Mouse (Mus musculus): ENCODE measurements around the gene Slc25a39. TPM values are rescaled to one million over a fixed set of nuclear protein-coding genes. Genes with fewer than 3 reads are reported as not detected.
A peak's percentile ranks its signal among the peaks of the same experiment; 100 is the strongest.

Slc25a39 gene
- polyA plus RNA-seq, 1 experiment from 2014 or later, result 168 TPM

- WGBS, result 19% methylated on average over 7 of the region's 7 CpGs
- H3K4me1 ChIP-seq (ENCODE audit: control insufficient read depth, insufficient read depth, low read length), result peaks cover 13% of the 10 kb centered on the region
- H3K27ac ChIP-seq (replicated peaks; ENCODE audit: low read depth, low read length), result no peak overlapping the region
- peak overlapping the region; percentile 94 for H3K4me3 ChIP-seq (ENCODE audit: low read depth, low read length)
- no peaks in the 10 kb centered on the region for H3K9me3 ChIP-seq (replicated peaks; ENCODE audit: control insufficient read depth, low read length)
- ATAC-seq (replicated peaks; ENCODE audit: insufficient number of reproducible peaks, low FRiP score, low TSS enrichment, low read depth), result no peak
- no peaks in the 10 kb centered on the region; the same call in 1 of the 2 replicates for H3K27me3 ChIP-seq (ENCODE audit: control insufficient read depth, insufficient read depth, low read length)
- peak; percentile 18 for DNase-seq (ENCODE audit: low spot score)
- peak overlapping the region; percentile 98 for H3K9ac ChIP-seq (replicated peaks; ENCODE audit: low read length)
- peaks cover 7% of the 10 kb centered on the region for H3K36me3 ChIP-seq (replicated peaks; ENCODE audit: control insufficient read depth, insufficient read depth, low read depth, low read length)
- H3K4me2 ChIP-seq (ENCODE audit: low read depth, low read length), result peak overlapping the region; percentile 38
Observed at GRCm38 (mm10) chr11:102445891-102446361, 38.2 kb upstream of the Slc25a39 start.

GRCm38 (mm10) chr11:102445264-102445890 is 37.6 kb upstream of the Slc25a39 start:
- Histone ChIP-seq H3K4me3 (ENCODE audit: low read depth, low read length) (no peak overlapping the region), H3K9ac (replicated peaks; ENCODE audit: low read length) (no peak overlapping the region; the same call in 1 of the 2 replicates), H3K36me3 (replicated peaks; ENCODE audit: control insufficient read depth, insufficient read depth, low read depth, low read length) (peaks cover 8% of the 10 kb centered on the region), H3K27ac (replicated peaks; ENCODE audit: low read depth, low read length) (no peak overlapping the region), H3K4me1 (ENCODE audit: control insufficient read depth, insufficient read depth, low read length) (peaks cover 13% of the 10 kb centered on the region), H3K4me2 (ENCODE audit: low read depth, low read length) (peak overlapping the region; percentile 38; the same call in 1 of the 2 replicates), H3K9me3 (replicated peaks; ENCODE audit: control insufficient read depth, low read length) (no peaks in the 10 kb centered on the region), H3K27me3 (ENCODE audit: control insufficient read depth, insufficient read depth, low read length) (no peaks in the 10 kb centered on the region; the same call in 1 of the 2 replicates)
- ATAC-seq (replicated peaks; ENCODE audit: insufficient number of reproducible peaks, low FRiP score, low TSS enrichment, low read depth) (no peak), DNase-seq (ENCODE audit: low spot score) (no peak)
- 16% methylated on average over 10 of the region's 10 CpGs for WGBS

GRCm38 (mm10) chr11:102444781-102445180 is 37.0 kb upstream of the Slc25a39 start:
- Histone ChIP-seq H3K27me3 (ENCODE audit: control insufficient read depth, insufficient read depth, low read length) (no peaks in the 10 kb centered on the region; the same call in 1 of the 2 replicates), H3K36me3 (replicated peaks; ENCODE audit: control insufficient read depth, insufficient read depth, low read depth, low read length) (peaks cover 8% of the 10 kb centered on the region), H3K27ac (replicated peaks; ENCODE audit: low read depth, low read length) (no peak overlapping the region), H3K9ac (replicated peaks; ENCODE audit: low read length) (no peak overlapping the region; the same call in 1 of the 2 replicates), H3K4me2 (ENCODE audit: low read depth, low read length) (peak overlapping the region; percentile 8; the same call in 1 of the 2 replicates), H3K4me3 (ENCODE audit: low read depth, low read length) (no peak overlapping the region), H3K4me1 (ENCODE audit: control insufficient read depth, insufficient read depth, low read length) (peaks cover 13% of the 10 kb centered on the region), H3K9me3 (replicated peaks; ENCODE audit: control insufficient read depth, low read length) (no peaks in the 10 kb centered on the region)
- WGBS, result 12% methylated on average over 6 of the region's 6 CpGs
- ATAC-seq (replicated peaks; ENCODE audit: insufficient number of reproducible peaks, low FRiP score, low TSS enrichment, low read depth) (no peak), DNase-seq (ENCODE audit: low spot score) (peak; percentile 18)

GRCm38 (mm10) chr11:102444321-102444720 is 36.6 kb upstream of the Slc25a39 start:
- H3K4me3 ChIP-seq (ENCODE audit: low read depth, low read length), result no peak overlapping the region

GRCm38 (mm10) chr11:102443740-102444139 is 36.0 kb upstream of the Slc25a39 start:
- no peak overlapping the region for H3K9ac ChIP-seq (replicated peaks; ENCODE audit: low read length)
- H3K36me3 ChIP-seq (replicated peaks; ENCODE audit: control insufficient read depth, insufficient read depth, low read depth, low read length), result peaks cover 10% of the 10 kb centered on the region
- no peaks in the 10 kb centered on the region; the same call in 1 of the 2 replicates for H3K27me3 ChIP-seq (ENCODE audit: control insufficient read depth, insufficient read depth, low read length)
- ATAC-seq (replicated peaks; ENCODE audit: insufficient number of reproducible peaks, low FRiP score, low TSS enrichment, low read depth) (no peak), DNase-seq (ENCODE audit: low spot score) (no peak)
- no peaks in the 10 kb centered on the region for H3K9me3 ChIP-seq (replicated peaks; ENCODE audit: control insufficient read depth, low read length)
- peaks cover 13% of the 10 kb centered on the region for H3K4me1 ChIP-seq (ENCODE audit: control insufficient read depth, insufficient read depth, low read length)
- no peak overlapping the region for H3K4me2 ChIP-seq (ENCODE audit: low read depth, low read length)
- WGBS, result 62% methylated on average over 12 of the region's 12 CpGs
- H3K27ac ChIP-seq (replicated peaks; ENCODE audit: low read depth, low read length), result no peak overlapping the region
- no peak overlapping the region for H3K4me3 ChIP-seq (ENCODE audit: low read depth, low read length)

More at GRCm38 (mm10) chr11:102444321-102444720, 36.6 kb upstream of the Slc25a39 start:
- Histone ChIP-seq H3K27me3 (ENCODE audit: control insufficient read depth, insufficient read depth, low read length) (no peaks in the 10 kb centered on the region; the same call in 1 of the 2 replicates), H3K9me3 (replicated peaks; ENCODE audit: control insufficient read depth, low read length) (no peaks in the 10 kb centered on the region), H3K4me1 (ENCODE audit: control insufficient read depth, insufficient read depth, low read length) (peaks cover 13% of the 10 kb centered on the region), H3K4me2 (ENCODE audit: low read depth, low read length) (no peak overlapping the region), H3K27ac (replicated peaks; ENCODE audit: low read depth, low read length) (no peak overlapping the region), H3K9ac (replicated peaks; ENCODE audit: low read length) (no peak overlapping the region), H3K36me3 (replicated peaks; ENCODE audit: control insufficient read depth, insufficient read depth, low read depth, low read length) (peaks cover 9% of the 10 kb centered on the region)
- ATAC-seq (replicated peaks; ENCODE audit: insufficient number of reproducible peaks, low FRiP score, low TSS enrichment, low read depth) (no peak), DNase-seq (ENCODE audit: low spot score) (no peak)
- WGBS, result 70% methylated on average over 3 of the region's 3 CpGs

GRCm38 (mm10) chr11:102442089-102442488 is 34.3 kb upstream of the Slc25a39 start:
- ATAC-seq (replicated peaks; ENCODE audit: insufficient number of reproducible peaks, low FRiP score, low TSS enrichment, low read depth), result no peak

GRCm38 (mm10) chr11:102441434-102441833 is 33.7 kb upstream of the Slc25a39 start:
- DNase-seq (ENCODE audit: low spot score) (no peak), ATAC-seq (replicated peaks; ENCODE audit: insufficient number of reproducible peaks, low FRiP score, low TSS enrichment, low read depth) (no peak)
- H3K27me3 ChIP-seq (ENCODE audit: control insufficient read depth, insufficient read depth, low read length), result no peaks in the 10 kb centered on the region; the same call in 1 of the 2 replicates
- H3K9ac ChIP-seq (replicated peaks; ENCODE audit: low read length), result no peak overlapping the region
- no peak overlapping the region for H3K4me2 ChIP-seq (ENCODE audit: low read depth, low read length)
- H3K27ac ChIP-seq (replicated peaks; ENCODE audit: low read depth, low read length), result no peak overlapping the region
- no peak overlapping the region for H3K4me3 ChIP-seq (ENCODE audit: low read depth, low read length)
- H3K36me3 ChIP-seq (replicated peaks; ENCODE audit: control insufficient read depth, insufficient read depth, low read depth, low read length), result peaks cover 10% of the 10 kb centered on the region
- WGBS, result 85% methylated on average over 3 of the region's 3 CpGs
- H3K9me3 ChIP-seq (replicated peaks; ENCODE audit: control insufficient read depth, low read length), result no peaks in the 10 kb centered on the region
- peaks cover 24% of the 10 kb centered on the region for H3K4me1 ChIP-seq (ENCODE audit: control insufficient read depth, insufficient read depth, low read length)

More at GRCm38 (mm10) chr11:102442089-102442488, 34.3 kb upstream of the Slc25a39 start:
- WGBS, result 83% methylated on average over 6 of the region's 6 CpGs
- H3K4me2 ChIP-seq (ENCODE audit: low read depth, low read length), result no peak overlapping the region
- DNase-seq (ENCODE audit: low spot score), result no peak
- no peak overlapping the region for H3K27ac ChIP-seq (replicated peaks; ENCODE audit: low read depth, low read length)
- H3K9me3 ChIP-seq (replicated peaks; ENCODE audit: control insufficient read depth, low read length), result no peaks in the 10 kb centered on the region
- H3K4me1 ChIP-seq (ENCODE audit: control insufficient read depth, insufficient read depth, low read length), result peaks cover 21% of the 10 kb centered on the region
- no peak overlapping the region for H3K9ac ChIP-seq (replicated peaks; ENCODE audit: low read length)
- peaks cover 10% of the 10 kb centered on the region for H3K36me3 ChIP-seq (replicated peaks; ENCODE audit: control insufficient read depth, insufficient read depth, low read depth, low read length)
- no peak overlapping the region for H3K4me3 ChIP-seq (ENCODE audit: low read depth, low read length)
- no peaks in the 10 kb centered on the region; the same call in 1 of the 2 replicates for H3K27me3 ChIP-seq (ENCODE audit: control insufficient read depth, insufficient read depth, low read length)

GRCm38 (mm10) chr11:102440255-102440654 is 32.5 kb upstream of the Slc25a39 start:
- H3K4me1 ChIP-seq (ENCODE audit: control insufficient read depth, insufficient read depth, low read length), result peaks cover 20% of the 10 kb centered on the region
- H3K9ac ChIP-seq (replicated peaks; ENCODE audit: low read length), result no peak overlapping the region
- DNase-seq (ENCODE audit: low spot score) (no peak), ATAC-seq (replicated peaks; ENCODE audit: insufficient number of reproducible peaks, low FRiP score, low TSS enrichment, low read depth) (no peak)
- no peak overlapping the region for H3K4me2 ChIP-seq (ENCODE audit: low read depth, low read length)
- H3K27me3 ChIP-seq (ENCODE audit: control insufficient read depth, insufficient read depth, low read length), result no peaks in the 10 kb centered on the region; the same call in 1 of the 2 replicates
- H3K4me3 ChIP-seq (ENCODE audit: low read depth, low read length), result no peak overlapping the region
- WGBS, result 83% methylated on average over 8 of the region's 8 CpGs
- no peak overlapping the region for H3K27ac ChIP-seq (replicated peaks; ENCODE audit: low read depth, low read length)
- H3K9me3 ChIP-seq (replicated peaks; ENCODE audit: control insufficient read depth, low read length), result no peaks in the 10 kb centered on the region
- peaks cover 13% of the 10 kb centered on the region for H3K36me3 ChIP-seq (replicated peaks; ENCODE audit: control insufficient read depth, insufficient read depth, low read depth, low read length)

All from embryonic facial prominence, embryonic 11.5 days (tissue).